Mouse (Mus musculus) ZHBTc4 (cell line): ENCODE data around the gene Prmt7.
A peak's percentile ranks its signal among the peaks of the same experiment; 100 is the strongest.
"Not testable (repeated sequence)": the region's sequence is repeated elsewhere in the genome, so short reads cannot be mapped to it uniquely, and the experiment has no call there.

ENCODE experiments used
- DNase-seq: peaks from one replicate; pipeline ENCODE4 v3.0.0-alpha.2; 2011; ENCODE audit warnings: low read depth, low spot score

Prmt7 gene

DNA sequence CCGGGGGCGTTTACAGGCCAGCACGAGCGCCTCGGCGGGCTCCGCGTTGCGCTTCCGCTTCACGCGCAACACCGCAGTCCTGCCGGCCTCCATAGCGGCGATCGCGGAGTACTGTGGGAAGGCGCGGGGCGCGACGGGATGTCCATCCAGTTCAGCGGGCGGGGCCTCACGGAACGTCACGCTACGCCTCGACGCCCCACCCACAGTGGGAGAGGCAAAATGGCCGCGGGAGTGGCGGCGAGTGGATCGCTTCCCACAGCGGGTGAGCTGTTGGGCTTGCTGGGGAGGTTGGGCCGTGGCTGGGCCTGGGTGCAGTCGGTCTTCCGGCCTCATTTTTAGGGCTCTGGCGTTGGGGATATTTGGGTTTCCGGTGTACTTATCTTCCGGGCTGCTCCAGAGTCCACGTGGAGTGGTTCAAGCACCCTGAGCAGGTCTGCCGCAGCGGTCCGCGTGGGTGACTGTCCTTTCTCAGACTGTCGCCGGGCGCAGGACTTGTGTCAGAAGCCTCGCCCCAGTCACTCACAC lies at the start of gene Prmt7, which contains the start of gene Slc7a6os:
Prmt7 (plus strand) TSS at position 116 of the 525 bp plus-strand sequence.
Slc7a6os (minus strand) TSS at position 115 of the 525 bp plus-strand sequence.
- DNase-seq, result peak; percentile 98

DNA sequence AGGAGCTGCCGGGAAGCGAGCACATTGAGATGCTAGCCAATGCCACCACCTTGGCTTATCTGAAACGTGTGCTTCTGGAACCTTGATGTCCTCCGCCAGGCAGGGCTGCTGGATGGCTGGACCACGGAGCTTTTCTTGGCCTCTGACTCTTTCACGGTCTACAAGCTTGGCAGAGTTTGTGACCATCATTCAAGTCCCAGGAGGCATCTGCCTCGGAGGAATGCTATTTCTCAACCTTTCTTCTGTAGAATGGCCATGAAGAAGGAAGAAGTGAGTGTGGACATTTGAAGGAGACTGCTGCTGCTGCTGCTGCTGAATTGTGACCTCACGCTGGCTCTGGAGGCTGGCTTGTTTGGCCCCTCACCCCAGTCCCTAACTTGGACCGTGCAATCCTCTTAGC lies 47.5 kb upstream of the Prmt7 start:
- no peak for DNase-seq

DNA sequence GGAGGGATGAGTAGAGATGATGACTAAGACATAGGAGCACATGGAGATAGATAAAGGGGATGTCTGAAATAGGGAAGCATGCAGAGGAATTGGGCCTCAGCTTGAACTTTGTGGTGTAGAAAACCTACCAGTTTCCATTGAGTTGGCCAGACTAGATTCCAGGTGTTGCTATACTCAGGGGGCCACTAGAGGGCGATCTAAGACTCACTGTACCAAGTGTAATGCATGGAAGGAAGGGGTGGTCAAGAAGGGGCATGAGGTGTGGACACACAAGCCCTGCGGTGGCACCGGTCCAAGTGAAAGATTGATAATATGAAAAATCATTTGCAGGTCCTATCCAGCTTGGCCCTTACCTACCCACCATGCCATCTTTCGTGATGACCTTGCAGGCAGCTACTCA lies 45.3 kb upstream of the Prmt7 start:
- peak; percentile 76 for DNase-seq

DNA sequence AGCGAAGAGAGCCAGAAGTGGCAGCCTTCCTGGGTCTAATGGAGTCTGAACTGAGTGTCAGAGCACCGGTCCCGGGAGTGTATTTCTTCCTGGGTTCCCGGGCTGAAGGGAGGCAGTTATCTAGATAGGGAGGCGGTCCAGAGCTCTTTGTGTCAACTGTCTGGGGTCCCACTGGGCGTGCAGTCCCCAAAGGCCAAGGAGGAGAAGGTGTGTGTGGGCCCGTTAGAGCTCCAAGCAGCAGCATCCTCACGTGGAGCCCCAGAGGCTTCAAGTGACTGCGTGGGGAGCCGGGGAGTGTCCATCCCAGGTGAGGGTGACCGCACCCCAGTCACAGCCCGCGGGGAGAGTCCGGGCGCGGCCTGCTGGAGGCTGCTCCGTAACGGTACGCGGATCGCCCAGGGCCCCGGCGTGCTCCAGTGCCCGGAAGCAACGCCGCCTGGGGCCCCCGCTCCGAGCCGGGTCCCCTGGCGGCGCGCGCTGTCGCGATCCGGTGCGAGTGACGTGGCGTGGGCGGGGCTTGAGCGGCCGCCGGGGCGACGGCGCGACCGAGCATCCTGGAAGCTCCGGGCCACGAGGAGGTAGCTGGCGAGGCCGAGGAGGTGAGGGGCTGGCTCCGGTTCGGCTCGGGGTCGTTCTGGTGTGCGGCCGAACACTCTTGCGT lies 42.2 kb upstream of the Prmt7 start, which contains the start of gene Slc7a6:
Slc7a6 (plus strand) TSS at position 502 of the 661 bp plus-strand sequence.
- peak; percentile 83 for DNase-seq

DNA sequence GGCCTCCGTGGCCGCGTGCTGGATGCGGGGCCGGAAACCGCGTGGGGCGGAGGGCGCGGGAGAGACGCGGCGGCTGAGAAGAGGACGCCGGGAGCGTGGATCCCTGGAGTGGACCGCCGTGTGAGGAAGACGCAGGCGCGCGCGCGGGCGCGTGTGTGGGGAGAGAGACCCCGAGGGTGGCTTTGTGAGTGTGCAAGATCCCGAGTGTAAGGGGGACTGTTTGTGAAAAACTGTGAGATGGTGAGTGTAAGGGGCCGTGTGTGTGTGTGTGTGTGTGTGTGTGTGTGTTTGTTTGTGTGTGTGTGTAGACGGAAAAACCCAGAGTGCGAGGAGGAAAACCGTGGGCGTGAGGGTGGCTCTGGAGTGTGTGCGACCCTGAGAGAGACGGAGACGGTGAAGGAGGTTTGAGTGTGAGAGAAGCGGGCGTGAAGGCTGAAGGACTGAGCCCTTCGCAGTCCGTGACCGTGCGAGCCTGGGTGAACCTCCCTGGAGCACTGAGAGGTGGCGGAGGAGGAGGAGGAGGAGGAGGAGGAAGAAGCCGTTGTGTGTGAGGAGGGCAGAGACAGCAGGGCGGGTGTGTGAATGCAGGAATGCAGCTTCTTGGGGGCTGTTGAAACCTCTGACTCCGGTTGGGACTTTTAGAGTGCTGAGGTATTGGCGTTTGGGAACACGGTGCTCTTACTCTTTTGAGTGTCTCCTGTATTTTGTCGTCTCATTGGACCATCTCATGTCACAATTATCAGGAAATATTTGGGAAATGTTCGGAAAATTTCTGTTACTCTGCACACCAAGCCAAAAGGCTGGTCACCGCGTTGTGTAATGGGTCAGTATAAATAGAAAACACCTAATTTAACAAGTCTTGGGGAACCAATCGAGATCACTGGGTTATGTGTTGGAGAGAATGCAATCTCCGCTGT lies 41.5 kb upstream of the Prmt7 start:
- peak; percentile 54 for DNase-seq

DNA sequence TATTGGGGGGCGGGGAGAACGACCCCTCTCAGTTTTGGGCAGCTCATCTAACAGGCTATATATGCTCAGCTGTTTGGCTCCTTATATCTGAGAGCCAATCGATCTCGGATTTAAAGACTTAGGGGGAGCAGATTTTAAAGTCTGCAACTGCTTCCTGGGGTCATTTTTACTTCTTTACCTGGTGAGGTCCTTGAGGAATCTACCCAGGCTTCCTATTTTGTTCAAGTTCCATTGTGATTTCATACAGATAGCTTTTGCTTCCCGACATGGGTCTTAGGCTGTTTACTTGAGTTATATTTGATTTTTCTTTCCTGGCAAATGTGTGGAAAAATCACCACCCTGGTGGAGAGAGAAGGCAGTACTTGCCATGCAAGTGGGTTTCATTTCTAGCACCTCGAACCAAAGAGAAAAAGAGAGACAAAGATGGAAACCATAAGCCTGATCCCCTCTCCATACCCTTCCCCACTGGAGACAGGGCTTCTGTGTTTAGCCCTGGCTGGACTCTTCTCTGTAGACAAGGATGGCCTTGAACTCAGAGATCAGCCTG lies 40.7 kb upstream of the Prmt7 start:
- no peak for DNase-seq

DNA sequence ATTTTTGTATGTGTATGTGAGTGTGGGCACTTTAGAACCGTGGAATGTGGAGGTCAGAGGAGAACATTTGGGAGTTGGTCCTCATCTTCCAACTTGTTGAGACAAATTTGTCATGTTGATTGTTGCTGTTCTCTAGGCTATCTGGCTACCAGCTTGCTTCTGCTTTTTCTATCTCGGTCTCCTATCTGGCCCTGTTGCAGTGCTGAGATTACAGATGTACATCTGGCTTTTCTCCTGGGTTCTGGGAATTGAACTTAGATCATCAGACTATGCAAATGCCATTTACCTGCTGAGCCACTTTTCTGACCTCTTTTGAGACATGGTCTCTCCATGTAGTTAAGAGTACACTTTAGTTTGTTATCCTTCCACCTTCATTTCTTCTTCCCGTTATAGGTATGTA lies 37.2 kb upstream of the Prmt7 start:
- DNase-seq, result no peak

DNA sequence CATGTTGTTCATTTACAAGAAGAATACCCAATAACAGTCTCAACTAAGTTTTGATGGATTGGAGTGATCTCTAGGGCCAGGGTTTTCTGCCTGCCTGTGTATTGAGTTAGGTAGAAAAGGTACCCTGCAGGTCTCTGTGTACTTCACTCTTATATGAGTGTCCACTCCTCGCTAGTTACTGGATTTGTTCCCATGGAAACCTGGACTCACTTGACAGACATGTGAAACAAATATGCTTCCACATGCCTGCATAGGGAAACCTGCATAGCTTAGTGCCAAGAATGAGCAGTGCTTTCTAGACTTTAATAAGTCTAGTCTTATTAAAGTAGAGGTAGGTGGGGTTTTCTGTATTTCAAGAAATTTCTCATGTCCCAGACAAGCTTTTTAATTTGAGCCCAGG lies 33.8 kb upstream of the Prmt7 start:
- DNase-seq, result no peak

DNA sequence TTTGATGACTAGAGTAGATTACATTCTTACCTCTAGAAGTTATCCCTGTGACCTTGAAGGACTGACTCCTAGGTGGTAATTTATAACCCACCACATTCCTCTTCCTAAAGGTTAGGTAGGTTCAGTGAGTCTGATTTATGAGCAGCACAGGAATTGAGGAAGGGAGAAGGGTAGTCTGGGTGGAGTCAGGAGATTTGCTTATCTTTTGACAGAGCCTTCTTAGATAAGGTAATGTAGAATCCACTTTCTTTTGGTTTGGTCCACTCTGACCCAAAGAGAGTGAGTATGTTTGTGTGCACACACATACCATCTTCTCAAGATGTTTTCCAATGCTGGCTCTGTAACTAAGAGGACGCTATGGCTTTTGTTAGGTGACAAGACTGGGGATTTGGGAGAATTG lies 33.1 kb upstream of the Prmt7 start:
- no peak for DNase-seq

DNA sequence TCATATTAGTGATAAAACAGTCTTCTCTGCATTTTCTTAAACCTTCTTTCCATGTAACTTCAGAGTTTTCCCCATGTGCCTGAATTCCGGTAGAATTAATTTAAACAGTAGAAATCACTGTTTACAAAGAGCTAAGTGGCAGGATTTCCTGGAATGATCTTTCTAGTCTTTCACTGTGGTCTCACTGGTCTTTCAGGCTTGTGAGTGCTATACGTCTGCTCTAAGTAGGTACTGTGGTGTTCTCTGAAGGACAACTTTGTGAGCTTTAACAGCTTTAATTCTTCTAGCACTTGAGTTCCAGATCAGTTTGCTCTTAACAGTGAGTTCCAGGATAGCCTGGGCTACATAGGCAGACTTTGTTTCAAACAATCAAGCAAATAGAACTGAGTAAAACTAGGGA lies 32.3 kb upstream of the Prmt7 start:
- DNase-seq, result no peak

DNA sequence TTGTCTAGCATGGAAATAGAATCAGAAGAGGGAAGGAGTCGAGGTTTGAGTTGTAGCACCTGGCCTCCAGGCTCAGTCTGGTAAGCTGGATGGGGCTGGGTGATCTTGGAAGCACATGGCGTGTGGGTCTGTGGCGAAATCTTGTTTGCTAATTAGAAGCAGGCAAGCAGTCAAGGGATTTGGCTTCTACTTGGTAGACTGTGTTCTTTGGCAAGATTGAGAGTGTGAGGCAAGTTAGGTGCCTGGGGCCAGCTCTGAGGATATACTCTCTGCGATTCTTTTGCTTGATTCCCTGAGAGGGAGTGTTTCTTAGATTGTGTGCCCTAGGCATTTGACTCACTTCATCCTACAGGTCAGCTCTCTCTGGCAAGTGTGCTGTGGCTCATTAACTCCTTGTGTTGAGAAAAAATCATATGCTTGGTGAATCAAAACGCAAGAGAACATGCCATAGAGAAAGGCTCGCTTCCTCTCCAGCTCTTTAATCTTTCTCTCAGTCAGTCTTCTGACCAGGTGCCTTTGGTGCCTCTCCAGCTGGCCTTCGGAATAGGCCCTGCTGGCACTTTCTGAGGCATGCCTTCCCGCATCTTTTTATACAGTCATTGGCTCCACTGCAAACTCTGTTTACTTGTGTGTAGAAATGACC lies 25.0 kb upstream of the Prmt7 start:
- DNase-seq, result no peak

DNA sequence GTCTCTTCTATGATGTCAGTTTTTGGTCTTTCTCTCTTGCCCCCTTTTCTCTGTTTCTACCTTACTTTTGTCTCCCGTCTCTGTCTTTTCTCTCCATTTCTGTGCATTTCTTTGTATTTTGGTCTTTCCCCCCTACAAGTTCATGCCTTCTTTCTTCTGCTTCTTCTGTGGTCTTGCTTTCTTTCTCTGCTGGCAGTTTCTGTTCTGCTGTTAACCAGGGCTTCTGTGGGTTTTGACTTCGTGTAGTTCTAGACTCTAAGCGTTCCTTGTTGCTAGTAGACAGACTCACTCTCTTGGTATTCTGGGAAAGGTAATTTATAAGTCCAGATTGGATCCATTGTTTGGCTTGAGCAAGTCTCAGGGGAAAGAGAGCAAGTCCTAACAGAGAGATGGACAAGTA lies 24.3 kb upstream of the Prmt7 start:
- DNase-seq, result no peak

DNA sequence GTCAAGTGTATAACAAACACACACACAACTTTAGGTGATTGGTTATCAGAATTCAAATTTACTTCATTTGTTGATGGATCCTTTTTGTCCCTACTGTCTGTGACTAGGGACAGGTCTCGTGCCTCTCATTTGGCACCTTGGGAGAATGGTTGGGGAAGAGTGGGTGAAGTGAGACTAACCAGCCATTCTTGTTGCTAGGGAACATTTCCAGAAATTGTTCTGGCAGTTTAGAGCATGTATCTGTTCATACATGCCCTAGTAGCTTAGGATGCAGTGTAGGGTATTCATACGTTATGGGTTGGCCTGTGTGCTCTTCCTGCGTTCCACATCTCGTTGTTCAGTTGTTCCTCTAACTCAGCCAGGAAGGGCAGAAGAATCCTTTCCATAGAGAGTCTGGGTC lies 21.6 kb upstream of the Prmt7 start:
- DNase-seq, result no peak

DNA sequence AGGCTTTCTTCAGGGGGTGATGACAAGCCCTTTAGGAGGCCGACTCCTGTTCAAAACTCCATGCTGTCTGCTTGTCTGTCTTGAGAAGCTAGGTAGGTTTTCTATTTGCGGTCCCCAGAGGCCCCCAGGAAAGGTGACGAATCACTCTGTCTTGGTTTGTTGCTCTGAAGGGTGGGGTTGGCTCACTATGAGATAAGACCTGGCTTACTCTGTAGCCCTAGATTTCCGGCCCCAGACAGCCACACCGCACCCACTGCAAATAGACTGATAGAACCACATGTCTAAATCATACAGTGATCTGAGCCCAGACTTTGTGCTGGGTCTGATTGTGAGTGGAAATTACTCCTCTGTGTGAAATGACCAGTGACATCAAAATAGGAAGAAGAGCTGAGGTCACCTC lies 19.1 kb upstream of the Prmt7 start:
- no peak for DNase-seq

DNA sequence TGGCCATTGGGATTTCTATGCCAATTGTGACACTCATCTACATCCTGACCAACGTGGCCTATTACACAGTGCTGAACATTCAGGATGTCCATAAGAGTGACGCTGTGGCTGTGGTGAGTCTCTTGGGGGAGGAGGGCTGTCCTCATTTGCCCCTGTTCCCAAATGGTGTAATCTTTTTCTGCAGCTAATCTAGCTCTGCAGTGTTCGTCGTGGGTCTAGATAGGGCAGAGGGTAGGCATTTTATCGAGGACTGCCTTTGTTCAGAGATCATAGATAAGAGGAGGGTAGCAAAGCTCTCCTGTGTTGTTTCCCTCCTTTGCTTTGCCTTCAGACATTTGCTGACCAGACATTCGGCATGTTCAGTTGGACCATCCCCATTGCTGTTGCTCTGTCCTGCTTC lies 17.6 kb upstream of the Prmt7 start:
- DNase-seq, result no peak

DNA sequence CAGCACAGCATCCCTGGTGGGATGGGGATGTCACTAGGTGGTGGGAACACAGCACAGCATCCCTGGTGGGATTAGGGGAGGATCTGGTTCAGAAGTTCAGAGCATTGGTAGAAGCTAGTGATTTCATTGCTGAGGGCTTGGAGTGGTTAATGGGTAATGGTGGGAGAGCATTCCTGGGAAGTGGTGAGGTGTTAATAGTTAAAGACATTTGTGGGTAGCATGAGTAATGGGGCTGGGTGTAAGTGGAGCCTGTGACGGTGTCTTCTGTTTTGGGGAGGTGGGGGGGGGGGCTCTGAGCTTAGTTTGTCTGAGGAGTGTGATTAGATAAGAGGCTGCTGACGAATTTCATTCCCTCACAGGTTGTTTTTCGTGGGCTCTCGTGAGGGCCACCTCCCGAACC lies 16.7 kb upstream of the Prmt7 start:
- no peak for DNase-seq

DNA sequence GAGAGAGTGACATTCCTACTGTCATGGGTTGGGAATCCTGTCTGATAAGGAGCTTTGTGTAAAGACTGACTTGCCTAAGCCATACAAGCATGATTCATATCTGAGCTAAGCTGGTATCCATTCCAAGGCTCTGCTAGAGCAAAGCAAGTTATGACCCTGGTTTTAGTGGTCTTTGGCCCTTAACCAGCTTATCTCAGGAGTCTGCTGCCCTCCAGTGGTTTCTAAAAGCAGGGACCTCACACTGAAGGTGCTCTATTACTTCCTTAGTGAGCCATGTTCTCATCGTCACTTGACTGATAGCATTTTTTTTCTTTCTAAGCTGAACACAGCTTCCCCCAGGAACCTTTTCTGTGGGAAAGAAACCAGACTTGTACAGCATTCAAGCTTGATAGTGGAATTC lies 12.0 kb upstream of the Prmt7 start:
- DNase-seq, result peak; percentile 69

DNA sequence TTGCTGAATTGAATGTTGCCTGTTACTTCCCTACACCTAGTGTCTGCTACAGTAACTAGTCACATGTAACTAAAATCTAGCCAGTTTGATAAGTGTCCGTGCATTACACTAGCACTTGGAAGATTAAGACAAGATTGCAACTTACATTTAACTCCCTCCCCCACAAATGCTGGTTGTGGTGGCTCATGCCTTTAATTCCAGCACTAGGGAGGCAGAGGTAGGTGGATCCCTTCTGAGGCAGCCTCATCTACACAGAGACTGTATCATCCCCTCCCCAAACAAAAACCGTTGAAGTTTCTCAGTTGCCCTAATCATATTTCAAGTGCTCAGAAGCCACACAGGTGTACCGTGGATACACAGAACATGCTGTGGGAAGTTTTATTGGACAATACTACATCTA lies 11.1 kb upstream of the Prmt7 start:
- DNase-seq, result not testable (repeated sequence)

DNA sequence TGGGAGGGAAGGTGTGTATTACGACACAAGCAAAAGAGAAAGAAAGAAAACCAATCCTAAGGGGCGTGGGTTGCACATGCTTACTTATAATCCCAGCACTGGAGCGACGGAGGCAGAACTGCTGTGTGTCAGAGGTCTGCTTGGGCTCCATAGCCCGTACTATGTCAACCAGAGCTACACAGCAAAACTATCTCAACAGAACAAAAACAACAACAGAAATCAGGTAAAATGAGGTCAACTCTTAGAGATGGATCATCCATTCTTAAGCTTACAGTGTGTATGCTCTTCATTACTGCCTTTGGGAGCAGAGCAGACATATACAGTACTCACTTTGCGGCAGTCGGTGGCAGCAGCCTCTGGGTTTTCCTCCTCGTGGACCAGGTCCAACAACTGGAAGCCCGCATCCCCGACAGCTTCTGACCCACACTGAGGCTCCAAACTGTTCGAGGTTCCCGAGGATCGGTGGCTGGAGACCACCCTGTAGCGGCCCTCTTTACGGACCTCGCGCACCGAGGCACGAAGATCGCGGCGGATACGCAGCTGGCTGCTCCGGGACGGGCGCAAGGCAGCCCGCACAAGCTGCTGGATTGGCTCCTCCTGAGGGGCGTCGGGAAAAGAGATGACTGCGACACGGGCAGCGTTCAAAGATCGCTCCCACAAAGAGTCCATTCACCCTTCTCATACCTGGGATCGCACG lies 553 bp upstream of the Prmt7 start:
- DNase-seq, result peak; percentile 53

DNA sequence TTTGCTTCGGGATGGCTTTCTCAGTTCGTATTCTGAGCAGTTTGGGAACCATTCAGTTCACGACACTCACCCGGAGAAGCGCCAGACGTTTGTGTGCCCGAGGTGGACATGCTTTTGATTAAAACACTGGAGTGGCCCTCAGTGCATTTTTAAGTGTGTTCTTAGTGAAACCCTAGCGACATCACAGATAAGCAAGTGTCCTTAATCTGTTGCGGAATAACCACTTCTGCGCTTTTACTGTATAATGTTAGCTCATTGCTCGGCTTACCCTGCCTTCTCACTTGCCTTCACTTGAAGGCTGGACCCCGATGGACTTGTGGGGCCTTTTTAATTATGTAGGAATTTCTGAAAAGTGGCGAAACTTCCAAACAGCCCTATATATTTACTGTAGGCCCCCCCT lies 685 bp downstream of the Prmt7 start:
- DNase-seq, result no peak

DNA sequence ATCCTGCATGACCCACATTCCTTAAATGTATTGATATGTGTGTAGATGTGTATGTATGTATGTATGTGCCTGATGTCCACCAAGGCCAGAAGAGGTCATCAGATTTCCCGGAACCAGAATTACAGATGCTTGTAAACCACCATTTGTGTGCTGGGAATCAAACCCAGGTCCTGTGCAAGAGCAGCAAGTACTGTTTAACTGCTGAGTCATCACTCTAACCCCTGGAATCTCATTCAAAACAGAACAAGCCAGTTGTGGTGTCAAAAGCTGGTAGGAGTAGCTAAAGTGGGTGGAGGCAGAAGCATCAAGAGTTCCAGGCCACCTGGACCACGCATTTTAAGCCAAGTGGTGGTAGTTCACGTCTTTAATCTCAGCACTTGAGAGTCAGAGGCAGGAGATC lies 3.2 kb downstream of the Prmt7 start:
- DNase-seq, result peak; percentile 37
